Mouse (Mus musculus) E14TG2a.4 (cell line): ENCODE results near the gene Ntn3.

Experiments used
- CTCF ChIP-seq: conservative IDR thresholded peaks from 2 replicates; pipeline ENCODE4 v1.5.1; 2014; ENCODE audit warnings: low read length
- NANOG ChIP-seq: IDR thresholded peaks from 2 replicates; pipeline ENCODE4 v1.6.1; 2014; ENCODE audit warnings: borderline replicate concordance, low read length, mixed read lengths
- POU5F1 ChIP-seq: IDR thresholded peaks from 2 replicates; pipeline ENCODE4 v1.6.1; 2014; ENCODE audit warnings: low read length, borderline replicate concordance

GRCm38 (mm10) chr17:24155742-24156141, 53.6 kb downstream of the Ntn3 start:
- no peak for TF ChIP-seq CTCF
- TF ChIP-seq NANOG = no peak
- TF ChIP-seq POU5F1 = no peak
